Mouse (Mus musculus) layer of hippocampus, adult 6 months (tissue): ENCODE measurements around the gene Il27. TPM values are rescaled to one million over a fixed set of nuclear protein-coding genes. Genes with fewer than 3 reads are reported as not detected.

Experiments used
- long read RNA-seq, 2 experiments: library from polyadenylated mRNA; unstranded; transcript quantifications; one replicate each; pipeline ENCODE4 v2.0.0; 2019 to 2020
- microRNA-seq: library from miRNA; unstranded; fragments of <30 nt; microRNA quantifications from one replicate; pipeline ENCODE4 v1.2.0, GENCODE M21; 2020
- polyA plus RNA-seq: library from polyadenylated mRNA; unstranded; fragments of <200 nt; fragmentation: Nextera tagmentation; gene quantifications from 2 replicates; pipeline ENCODE4 v1.2.3, GENCODE M21; 2021

Gene Il27
- polyA plus RNA-seq = not detected in 2 replicates
- long read RNA-seq, experiment 1 = 0 reads
- long read RNA-seq, experiment 2 = 0 reads

GRCm38 (mm10) chr7:126594862-126595561 is at the start of gene Il27:
Gene Il27, minus strand, starts transcription at chr7:126594941.

GRCm38 (mm10) chr7:126630824-126631518 is 36.2 kb upstream of the Il27 start, which contains the start of gene Nupr1:
Gene Nupr1, minus strand, starts transcription at chr7:126630861.

GRCm38 (mm10) chr7:126585717-126586116 is 9.0 kb downstream of the Il27 start, which contains the start of gene Cln3:
Gene Cln3, minus strand, starts transcription at chr7:126585817.

GRCm38 (mm10) chr7:126584506-126584977 is 10.2 kb downstream of the Il27 start, which contains the start of gene Apobr:
Gene Apobr, plus strand, starts transcription at chr7:126584942.

GRCm38 (mm10) chr7:126566094-126566765 is 28.5 kb downstream of the Il27 start, which contains the start of gene Eif3c:
Gene Eif3c, minus strand, starts transcription at chr7:126566411.

Small RNA genes lying within 50 kb of the gene (microRNA-seq; reads per million reads assigned to microRNA genes)
- 9.4 reads per million, percentile 31 among the genes with 10 or more reads in this experiment for gene Mir7059

Other genes with a start within 250 kb of the Il27 start
- 0.11 TPM in 1 of 2 replicates, not detected in the other for gene Lat, start 225.4 kb downstream of the Il27 start, polyA plus RNA-seq
- gene Spns1, start 217.5 kb downstream of the Il27 start, polyA plus RNA-seq = 61.0 and 66.9 TPM in 2 replicates
- gene Nfatc2ip, start 198.2 kb downstream of the Il27 start, polyA plus RNA-seq = 0.82 and 1.1 TPM in 2 replicates
- gene Cd19, start 180.1 kb downstream of the Il27 start, polyA plus RNA-seq = not detected in 2 replicates
- 7.5 and 8.5 TPM in 2 replicates for gene Rabep2, start 166.2 kb downstream of the Il27 start, polyA plus RNA-seq
- gene Atp2a1, start 131.8 kb downstream of the Il27 start, polyA plus RNA-seq = 0.13 and 0.16 TPM in 2 replicates
- 32.6 and 36.0 TPM in 2 replicates for gene Sh2b1, start 119.5 kb downstream of the Il27 start, polyA plus RNA-seq
- gene Tufm, start 107.6 kb downstream of the Il27 start, polyA plus RNA-seq = 84.1 and 87.2 TPM in 2 replicates
- 36.7 and 53.5 TPM in 2 replicates for gene Atxn2l, start 91.5 kb downstream of the Il27 start, polyA plus RNA-seq
- 220 and 222 TPM in 2 replicates for gene Eif3c, start 28.5 kb downstream of the Il27 start, polyA plus RNA-seq
- gene Apobr, start 10.0 kb downstream of the Il27 start, polyA plus RNA-seq = 0.18 and 0.43 TPM in 2 replicates
- 14.4 and 15.6 TPM in 2 replicates for gene Cln3, start 9.1 kb downstream of the Il27 start, polyA plus RNA-seq
- gene Nupr1, start 35.9 kb upstream of the Il27 start, polyA plus RNA-seq = 23.0 and 25.6 TPM in 2 replicates
- gene Sgf29, start 54.4 kb upstream of the Il27 start, polyA plus RNA-seq = 29.6 and 29.9 TPM in 2 replicates
- gene Sult1a1, start 81.5 kb upstream of the Il27 start, polyA plus RNA-seq = 11.5 and 17.2 TPM in 2 replicates
- 280 and 281 TPM in 2 replicates for gene Bola2, start 100.5 kb upstream of the Il27 start, polyA plus RNA-seq
- gene Slx1b, start 100.8 kb upstream of the Il27 start, polyA plus RNA-seq = 6.3 and 7.9 TPM in 2 replicates
- 113 and 139 TPM in 2 replicates for gene Coro1a, start 112.8 kb upstream of the Il27 start, polyA plus RNA-seq
- gene Mapk3, start 164.7 kb upstream of the Il27 start, polyA plus RNA-seq = 44.9 and 49.7 TPM in 2 replicates
- 0.65 TPM in 1 of 2 replicates, not detected in the other for gene Gdpd3, start 171.4 kb upstream of the Il27 start, polyA plus RNA-seq
- gene Ypel3, start 182.0 kb upstream of the Il27 start, polyA plus RNA-seq = 240 and 274 TPM in 2 replicates
- gene Tbx6, start 186.5 kb upstream of the Il27 start, polyA plus RNA-seq = not detected in 2 replicates
- 52.4 and 61.8 TPM in 2 replicates for gene Ppp4c, start 197.6 kb upstream of the Il27 start, polyA plus RNA-seq
- 4.4 and 5.3 TPM in 2 replicates for gene Fam57b, start 202.7 kb upstream of the Il27 start, polyA plus RNA-seq
- gene 4930451I11Rik, start 236.7 kb upstream of the Il27 start, polyA plus RNA-seq = not detected in 2 replicates